Mouse (Mus musculus): Measurements from ENCODE around the gene Fktn.

DNA sequence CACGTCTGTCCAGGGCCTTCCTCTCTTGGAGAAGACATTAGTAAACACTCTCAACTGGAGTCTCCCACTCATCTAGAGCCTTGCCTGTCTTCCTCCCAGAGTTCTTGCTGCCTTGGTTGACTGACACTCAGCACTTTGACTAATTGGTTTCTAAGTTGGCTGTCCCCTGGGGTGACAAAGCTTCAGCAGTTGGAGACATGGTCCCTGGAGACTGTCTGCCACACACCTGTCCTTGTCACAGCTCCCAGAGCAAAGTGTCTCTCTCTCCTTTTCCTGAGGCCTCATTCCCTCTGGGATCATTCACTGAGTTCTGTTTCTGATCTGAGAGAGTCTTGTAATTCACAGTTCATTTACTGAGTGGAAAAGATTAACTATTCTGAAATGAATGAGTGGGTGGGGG lies 86.0 kb downstream of the Fktn start:
- TF ChIP-seq CTCF (IDR thresholded peaks at IDR 0.05; ENCODE audit: low read depth) = no peak
- no peak for TF ChIP-seq EP300 (IDR thresholded peaks at IDR 0.05; ENCODE audit: low read depth)
